Mouse (Mus musculus) bone marrow macrophage, adult 2 months (primary cell): ENCODE measurements around the gene Lamc3.

Source experiments
- CTCF ChIP-seq: IDR thresholded peaks from 2 replicates; pipeline ENCODE4 v1.5.1; 2012; ENCODE audit warnings: low read depth, mild to moderate bottlenecking, low read length, moderate library complexity
- POLR2A ChIP-seq: IDR thresholded peaks from 2 replicates; pipeline ENCODE4 v1.6.1; 2012; ENCODE audit warnings: mild to moderate bottlenecking, low read depth, low read length, borderline replicate concordance

- TF ChIP-seq POLR2A (no peak), CTCF (peak; percentile 61)
Observed at GRCm38 (mm10) chr2:31965110-31965509, 78.0 kb downstream of the Lamc3 start.
